Mouse (Mus musculus) liver, postnatal 0 days (tissue): ENCODE measurements around the gene Neurl4. TPM values are rescaled to one million over a fixed set of nuclear protein-coding genes. Genes with fewer than 3 reads are reported as not detected.
A peak's percentile ranks its signal among the peaks of the same experiment; 100 is the strongest.

Experiments
- ATAC-seq: fragments of 200-750 bp; cut with Nextera tagmentation; 2 replicates; pipeline ENCODE4 v1.8.0; 2017; ENCODE audit warnings: mild to moderate bottlenecking, moderate library complexity
- DNase-seq: peaks from one replicate; pipeline ENCODE4 v3.0.0-alpha.2; 2016
- H3K27ac ChIP-seq: fragments of 300-500 bp; sonication (generic); 2 replicates; pipeline ENCODE4 v1.5.1; 2014; ENCODE audit warnings: antibody characterized with exemption, moderate library complexity, mild to moderate bottlenecking, low read depth
- H3K27me3 ChIP-seq: fragments of 300-500 bp; sonication (generic); 2 replicates; pipeline ENCODE4 v1.6.1; 2014; ENCODE audit warnings: low read length, control low read depth, mixed read lengths; ENCODE audit not compliant: insufficient read depth
- H3K36me3 ChIP-seq: fragments of 300-500 bp; sonication (generic); replicated peaks from 2 replicates; pipeline ENCODE4 v1.6.1; 2014; ENCODE audit warnings: mild to moderate bottlenecking, control low read depth, low read length, moderate library complexity, mixed read lengths; ENCODE audit not compliant: insufficient read depth
- H3K4me1 ChIP-seq: fragments of 300-500 bp; sonication (generic); 2 replicates; pipeline ENCODE4 v1.6.1; 2014; ENCODE audit warnings: antibody characterized with exemption, mild to moderate bottlenecking, control low read depth; ENCODE audit not compliant: insufficient read depth
- H3K4me2 ChIP-seq: fragments of 300-500 bp; sonication (generic); 2 replicates; pipeline ENCODE4 v1.6.1; 2014; ENCODE audit warnings: low read depth, mild to moderate bottlenecking, low read length, moderate library complexity, mixed read lengths
- H3K4me3 ChIP-seq: fragments of 300-500 bp; sonication (generic); 2 replicates; pipeline ENCODE4 v1.5.1; 2014; ENCODE audit warnings: low read depth, low read length
- H3K9ac ChIP-seq: fragments of 300-500 bp; sonication (generic); replicated peaks from 2 replicates; pipeline ENCODE4 v1.6.1; 2014; ENCODE audit warnings: mild to moderate bottlenecking, moderate library complexity
- H3K9me3 ChIP-seq: fragments of 300-500 bp; sonication (generic); 2 replicates; pipeline ENCODE4 v1.6.1; 2016; ENCODE audit warnings: mild to moderate bottlenecking, control low read depth, low read length, mixed read lengths
- CTCF ChIP-seq: sonication (generic); IDR thresholded peaks from 2 replicates; pipeline ENCODE4 v1.5.1; 2016; ENCODE audit warnings: antibody characterized with exemption, low read depth
- EP300 ChIP-seq: IDR thresholded peaks from 2 replicates; pipeline ENCODE4 v1.6.1; 2016; ENCODE audit warnings: antibody characterized with exemption, low read depth, mild to moderate bottlenecking
- WGBS: fragments of 180-500 bp; shearing (Covaris S2); extraction: QIAGEN DNeasy Blood & Tissue Kit; methylation state at CpG from one replicate; pipeline ENCODE4 v1.1.7; 2014; ENCODE audit not compliant: insufficient replicate concordance; 5-methylcytosine and 5-hydroxymethylcytosine counted together
- polyA plus RNA-seq: library from polyadenylated mRNA; unstranded; fragments of >200 nt; fragmentation: Nextera tagmentation; extraction: Ambion mirVana; gene quantifications from 2 replicates; pipeline ENCODE4 v1.2.1, GENCODE M21; 2015

Neurl4 gene
- polyA plus RNA-seq, 1 experiment from 2014 or later = 1.4 TPM

GRCm38 (mm10) chr11:69937385-69937784 lies 36.5 kb downstream of the Neurl4 start:
- DNase-seq = no peak

GRCm38 (mm10) chr11:69937834-69938233 lies 37.0 kb downstream of the Neurl4 start:
- TF ChIP-seq EP300 = no peak
- Histone ChIP-seq H3K27ac (no peak overlapping the region), H3K4me1 (peaks cover 21% of the 10 kb centered on the region), H3K9ac (no peak overlapping the region), H3K4me3 (no peak overlapping the region), H3K27me3 (peaks cover 55% of the 10 kb centered on the region), H3K36me3 (no peaks in the 10 kb centered on the region; the same call in 1 of the 2 replicates), H3K9me3 (no peaks in the 10 kb centered on the region), H3K4me2 (no peak overlapping the region)
- no peak for DNase-seq
- no peak for ATAC-seq
- WGBS = 66% methylated on average over 5 of the region's 5 CpGs

More at GRCm38 (mm10) chr11:69937385-69937784, 36.5 kb downstream of the Neurl4 start:
- TF ChIP-seq EP300 = no peak
- no peak for TF ChIP-seq CTCF
- Histone ChIP-seq H3K9ac (no peak overlapping the region), H3K4me2 (no peak overlapping the region), H3K36me3 (no peaks in the 10 kb centered on the region), H3K9me3 (no peaks in the 10 kb centered on the region), H3K27ac (no peak overlapping the region), H3K4me3 (no peak overlapping the region), H3K4me1 (peaks cover 21% of the 10 kb centered on the region), H3K27me3 (peaks cover 55% of the 10 kb centered on the region)
- WGBS = 43% methylated on average over 4 of the region's 4 CpGs
- no peak for ATAC-seq

- no peak overlapping the region for H3K4me2 ChIP-seq
- no peak for ATAC-seq
- WGBS = 37% methylated on average over 9 of the region's 9 CpGs
- H3K27me3 ChIP-seq = peaks cover 55% of the 10 kb centered on the region
- no peak overlapping the region for H3K9ac ChIP-seq
- no peak overlapping the region for H3K4me3 ChIP-seq
- H3K4me1 ChIP-seq = peaks cover 21% of the 10 kb centered on the region
- H3K9me3 ChIP-seq = no peaks in the 10 kb centered on the region
- TF ChIP-seq EP300 (no peak), CTCF (no peak)
- H3K27ac ChIP-seq = no peak overlapping the region
- DNase-seq = no peak
- H3K36me3 ChIP-seq = no peaks in the 10 kb centered on the region; the same call in 1 of the 2 replicates
Measured at GRCm38 (mm10) chr11:69938401-69938979, 37.6 kb downstream of the Neurl4 start.

GRCm38 (mm10) chr11:69939181-69939580 lies 38.3 kb downstream of the Neurl4 start:
- TF ChIP-seq CTCF (no peak), EP300 (no peak)
- WGBS = 64% methylated on average over 5 of the region's 5 CpGs
- no peak overlapping the region for H3K9ac ChIP-seq

GRCm38 (mm10) chr11:69939731-69940130 lies 38.9 kb downstream of the Neurl4 start:
- H3K36me3 ChIP-seq = peaks cover 6% of the 10 kb centered on the region
- H3K4me2 ChIP-seq = no peak overlapping the region
- H3K27ac ChIP-seq = no peak overlapping the region
- peaks cover 16% of the 10 kb centered on the region for H3K4me1 ChIP-seq
- no peak for ATAC-seq
- H3K27me3 ChIP-seq = peaks cover 52% of the 10 kb centered on the region
- 90% methylated on average over 17 of the region's 17 CpGs for WGBS
- H3K4me3 ChIP-seq = no peak overlapping the region
- H3K9me3 ChIP-seq = no peaks in the 10 kb centered on the region
- no peak for DNase-seq
- TF ChIP-seq EP300 (no peak), CTCF (no peak)
- H3K9ac ChIP-seq = no peak overlapping the region

More at GRCm38 (mm10) chr11:69939181-69939580, 38.3 kb downstream of the Neurl4 start:
- no peak overlapping the region for H3K27ac ChIP-seq
- peaks cover 4% of the 10 kb centered on the region for H3K36me3 ChIP-seq
- peaks cover 21% of the 10 kb centered on the region for H3K4me1 ChIP-seq
- ATAC-seq (no peak), DNase-seq (no peak)
- H3K27me3 ChIP-seq = peaks cover 58% of the 10 kb centered on the region
- H3K9me3 ChIP-seq = no peaks in the 10 kb centered on the region
- no peak overlapping the region for H3K4me3 ChIP-seq
- no peak overlapping the region for H3K4me2 ChIP-seq

- WGBS = 83% methylated on average over 4 of the region's 4 CpGs
- Histone ChIP-seq H3K27ac (no peak overlapping the region), H3K4me3 (no peak overlapping the region), H3K27me3 (peaks cover 40% of the 10 kb centered on the region), H3K36me3 (peaks cover 10% of the 10 kb centered on the region), H3K4me2 (no peak overlapping the region), H3K4me1 (peaks cover 10% of the 10 kb centered on the region), H3K9me3 (no peaks in the 10 kb centered on the region), H3K9ac (no peak overlapping the region)
- ATAC-seq (no peak), DNase-seq (no peak)
- TF ChIP-seq EP300 = no peak
- TF ChIP-seq CTCF = no peak
Measured at GRCm38 (mm10) chr11:69940962-69941361, 40.1 kb downstream of the Neurl4 start.

- TF ChIP-seq CTCF (no peak), EP300 (no peak)
- DNase-seq (no peak), ATAC-seq (no peak)
- Histone ChIP-seq H3K27ac (peak overlapping the region; percentile 85; the same call in 1 of the 2 replicates), H3K36me3 (peaks cover 10% of the 10 kb centered on the region), H3K4me1 (peaks cover 20% of the 10 kb centered on the region), H3K27me3 (peaks cover 20% of the 10 kb centered on the region; the same call in 1 of the 2 replicates), H3K9ac (no peak overlapping the region; the same call in 1 of the 2 replicates), H3K4me3 (peak overlapping the region; percentile 73), H3K4me2 (peak overlapping the region; percentile 93), H3K9me3 (no peaks in the 10 kb centered on the region)
- whole genome bisulfite sequencing = 82% methylated on average over 13 of the region's 13 CpGs
Measured at GRCm38 (mm10) chr11:69945216-69945615, 44.3 kb downstream of the Neurl4 start.
